Mouse (Mus musculus): ENCODE measurements around the gene Frmd6. TPM values are rescaled to one million over a fixed set of nuclear protein-coding genes. Genes with fewer than 3 reads are reported as not detected.
A peak's percentile ranks its signal among the peaks of the same experiment; 100 is the strongest.

The Frmd6 gene
- polyA plus RNA-seq, 1 experiment from 2014 or later: 6.8 TPM

DNA sequence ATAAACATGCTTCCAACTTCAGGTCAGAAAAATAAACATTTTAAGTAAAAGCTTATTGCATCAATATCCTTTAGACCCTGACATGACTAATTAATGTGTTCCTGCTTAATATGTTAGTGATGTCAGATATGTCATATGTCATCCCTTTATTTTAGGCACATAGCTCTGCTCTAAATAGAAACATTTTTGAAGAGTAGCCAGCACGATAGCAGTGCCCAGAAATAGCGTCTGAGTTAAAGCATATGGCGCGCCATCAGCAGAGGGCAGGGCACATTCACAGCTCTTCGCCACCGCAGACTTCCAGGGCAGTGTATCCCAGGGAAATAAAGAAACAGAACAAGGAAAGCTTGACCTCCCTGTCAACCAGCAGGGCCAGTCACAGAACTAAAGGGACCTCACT is 13.1 kb upstream of the Frmd6 start:
- Histone ChIP-seq H3K9ac (no peak overlapping the region), H3K27ac (no peak overlapping the region), H3K27me3 (no peaks in the 10 kb centered on the region), H3K4me2 (no peak overlapping the region), H3K36me3 (ENCODE audit: poor library complexity, severe bottlenecking) (no peaks in the 10 kb centered on the region), H3K4me1 (no peaks in the 10 kb centered on the region), H3K4me3 (no peak overlapping the region), H3K9me3 (replicated peaks) (no peaks in the 10 kb centered on the region)
- WGBS: 74% methylated on average over 6 of the region's 6 CpGs
- ATAC-seq: no peak

DNA sequence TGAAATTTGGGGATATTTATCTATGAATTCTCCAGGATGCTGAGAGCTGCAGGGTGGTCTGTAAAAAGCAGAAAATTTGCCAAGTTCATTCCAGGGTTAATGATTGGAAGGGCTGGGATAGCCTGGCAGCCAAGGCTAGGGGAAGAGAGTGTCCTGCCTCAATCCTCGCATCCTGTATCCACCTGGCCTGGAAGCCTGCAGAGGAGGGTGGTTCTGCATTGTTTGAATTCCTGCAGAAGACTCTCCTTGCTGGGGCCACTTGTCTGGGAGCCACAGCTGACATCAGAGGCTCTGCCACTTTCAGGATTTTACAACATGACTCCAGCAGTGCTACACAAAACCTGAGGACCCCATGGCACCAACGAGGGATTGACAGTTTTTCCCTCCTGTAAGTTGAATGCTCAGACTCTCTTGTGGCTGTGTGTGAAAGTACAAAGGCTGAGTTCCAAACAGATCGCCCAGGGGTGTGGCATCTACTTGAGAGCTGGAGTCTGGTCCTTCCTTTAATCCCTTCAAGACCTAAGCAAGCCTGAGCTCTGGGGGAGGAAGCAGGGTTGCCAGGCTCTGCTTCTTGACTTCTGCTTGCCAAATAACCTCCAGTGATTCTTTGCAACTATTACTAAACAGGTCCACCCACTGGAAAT is 12.4 kb upstream of the Frmd6 start:
- Histone ChIP-seq H3K9me3 (replicated peaks) (no peaks in the 10 kb centered on the region), H3K9ac (no peak overlapping the region), H3K27ac (no peak overlapping the region), H3K4me3 (no peak overlapping the region), H3K27me3 (no peaks in the 10 kb centered on the region), H3K36me3 (ENCODE audit: poor library complexity, severe bottlenecking) (no peaks in the 10 kb centered on the region), H3K4me1 (no peaks in the 10 kb centered on the region), H3K4me2 (no peak overlapping the region)
- no peak for ATAC-seq
- WGBS: 25% methylated on average over 3 of the region's 3 CpGs

GRCm38 (mm10) chr12:70816731-70817130 is 8.6 kb upstream of the Frmd6 start:
- no peak for ATAC-seq
- Histone ChIP-seq H3K27ac (no peak overlapping the region), H3K27me3 (no peaks in the 10 kb centered on the region), H3K4me2 (no peak overlapping the region), H3K4me3 (no peak overlapping the region), H3K9me3 (replicated peaks) (no peaks in the 10 kb centered on the region), H3K36me3 (ENCODE audit: poor library complexity, severe bottlenecking) (no peaks in the 10 kb centered on the region), H3K9ac (no peak overlapping the region), H3K4me1 (no peaks in the 10 kb centered on the region)
- 72% methylated on average over 2 of the region's 2 CpGs for WGBS

DNA sequence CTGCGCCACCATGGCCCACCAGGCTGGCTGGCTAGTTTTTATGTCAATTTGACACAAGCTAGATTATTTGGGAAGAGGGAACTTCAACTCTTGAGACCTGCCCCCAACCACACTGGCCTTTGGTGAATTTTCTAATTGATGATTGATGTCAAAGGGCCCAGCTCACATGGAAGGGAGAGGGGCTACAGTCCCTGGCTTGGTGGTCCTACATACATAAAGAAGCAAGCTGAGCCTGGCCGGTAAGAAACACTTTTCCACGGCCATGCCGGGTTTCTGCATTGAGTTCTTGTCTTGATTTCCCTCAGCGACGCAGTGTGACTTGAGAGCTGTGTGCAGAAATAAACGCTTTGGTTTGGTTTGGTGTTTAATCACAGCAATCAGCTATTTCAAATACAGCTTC is 1.3 kb upstream of the Frmd6 start:
- no peaks in the 10 kb centered on the region for H3K9me3 ChIP-seq (replicated peaks)
- no peaks in the 10 kb centered on the region for H3K36me3 ChIP-seq (ENCODE audit: poor library complexity, severe bottlenecking)
- no peak overlapping the region for H3K27ac ChIP-seq
- ATAC-seq: no peak
- no peak overlapping the region for H3K9ac ChIP-seq
- H3K4me3 ChIP-seq: 0 out of 2 replicates have a peak overlapping the region, but pooled peaks have one; percentile 53
- H3K4me2 ChIP-seq: peak overlapping the region; percentile 79; the same call in 1 of the 2 replicates
- WGBS: 60% methylated on average over 7 of the region's 7 CpGs
- no peaks in the 10 kb centered on the region for H3K27me3 ChIP-seq
- peaks cover 29% of the 10 kb centered on the region for H3K4me1 ChIP-seq

- peaks cover 32% of the 10 kb centered on the region for H3K4me1 ChIP-seq
- H3K9me3 ChIP-seq (replicated peaks): no peaks in the 10 kb centered on the region
- peak overlapping the region; percentile 79 for H3K4me2 ChIP-seq
- H3K9ac ChIP-seq: peak overlapping the region; percentile 70
- ATAC-seq: peak; percentile 71
- no peaks in the 10 kb centered on the region for H3K27me3 ChIP-seq
- peak overlapping the region; percentile 53 for H3K4me3 ChIP-seq
- under 1% methylated on average over 45 of the region's 55 CpGs for WGBS
- H3K27ac ChIP-seq: peak overlapping the region; percentile 83
- H3K36me3 ChIP-seq (ENCODE audit: poor library complexity, severe bottlenecking): no peaks in the 10 kb centered on the region
Measured at GRCm38 (mm10) chr12:70825651-70826317, 470 bp downstream of the Frmd6 start.

- 2% methylated on average over 19 of the region's 19 CpGs for WGBS
- Histone ChIP-seq H3K36me3 (ENCODE audit: poor library complexity, severe bottlenecking) (no peaks in the 10 kb centered on the region), H3K9ac (peak overlapping the region; percentile 70), H3K4me2 (peak overlapping the region; percentile 79), H3K27me3 (no peaks in the 10 kb centered on the region), H3K9me3 (replicated peaks) (no peaks in the 10 kb centered on the region), H3K4me1 (peaks cover 32% of the 10 kb centered on the region), H3K27ac (peak overlapping the region; percentile 83; the same call in 1 of the 2 replicates), H3K4me3 (peak overlapping the region; percentile 53)
- ATAC-seq: no peak
Measured at GRCm38 (mm10) chr12:70826318-70827072, 1.2 kb downstream of the Frmd6 start.

- H3K36me3 ChIP-seq (ENCODE audit: poor library complexity, severe bottlenecking): no peaks in the 10 kb centered on the region
- H3K4me1 ChIP-seq: peaks cover 32% of the 10 kb centered on the region
- WGBS: 23% methylated on average over 9 of the region's 9 CpGs
- H3K27me3 ChIP-seq: no peaks in the 10 kb centered on the region
- H3K4me3 ChIP-seq: peak overlapping the region; percentile 53
- no peak overlapping the region for H3K27ac ChIP-seq
- no peak for ATAC-seq
- peak overlapping the region; percentile 79 for H3K4me2 ChIP-seq
- no peak overlapping the region; the same call in 1 of the 2 replicates for H3K9ac ChIP-seq
- no peaks in the 10 kb centered on the region for H3K9me3 ChIP-seq (replicated peaks)
Measured at GRCm38 (mm10) chr12:70827187-70827900, 2.0 kb downstream of the Frmd6 start.

DNA sequence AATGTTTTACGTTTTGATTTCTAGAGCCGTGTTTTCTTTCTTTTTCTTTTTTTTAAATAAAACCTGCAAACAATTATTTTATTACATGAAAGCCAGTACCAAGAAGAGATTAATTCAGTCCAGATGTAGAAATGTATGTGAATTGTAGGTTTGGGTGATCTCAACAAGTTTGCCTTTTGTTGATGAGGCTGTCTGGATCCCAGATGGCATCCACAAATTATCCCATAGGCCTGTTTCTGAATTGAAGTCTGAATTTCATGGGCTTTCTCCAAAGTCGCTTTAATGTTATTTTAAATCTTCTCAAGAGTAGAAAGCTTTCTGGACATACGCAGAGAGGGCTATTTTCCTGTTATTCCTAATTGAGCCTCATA is 2.6 kb downstream of the Frmd6 start:
- Histone ChIP-seq H3K36me3 (ENCODE audit: poor library complexity, severe bottlenecking) (no peaks in the 10 kb centered on the region), H3K4me1 (peaks cover 32% of the 10 kb centered on the region), H3K27ac (no peak overlapping the region), H3K4me2 (no peak overlapping the region), H3K4me3 (no peak overlapping the region), H3K27me3 (no peaks in the 10 kb centered on the region), H3K9me3 (replicated peaks) (no peaks in the 10 kb centered on the region), H3K9ac (no peak overlapping the region)
- WGBS: 68% methylated on average over 4 of the region's 4 CpGs
- no peak for ATAC-seq

DNA sequence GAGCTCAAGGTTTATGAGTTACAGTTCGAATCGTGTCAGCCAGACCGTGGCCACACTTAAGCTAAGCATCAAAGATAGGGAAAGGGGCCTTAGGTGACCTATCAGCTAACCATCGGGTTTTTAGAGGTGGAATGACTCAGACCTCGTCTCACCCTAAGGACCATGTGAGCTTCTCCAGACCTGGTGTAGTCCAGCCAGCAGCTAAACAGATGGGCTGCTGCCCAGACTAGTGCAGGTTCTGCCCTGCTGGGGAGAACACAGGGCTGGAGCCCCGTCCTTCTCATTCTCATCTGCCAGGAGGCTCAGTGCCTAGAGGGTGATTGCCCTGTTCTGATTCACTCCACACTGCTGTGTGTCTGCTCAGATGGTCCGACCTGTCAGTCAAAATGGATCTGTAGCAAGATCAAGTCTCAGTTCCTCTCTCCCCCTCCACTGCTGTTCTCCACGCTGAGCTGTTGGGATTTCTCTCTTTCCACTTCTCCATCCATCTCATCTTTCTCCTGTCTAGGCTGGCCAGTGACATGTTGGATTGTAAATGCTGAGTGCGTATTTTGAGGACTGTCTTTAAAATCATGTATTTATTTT is 5.8 kb downstream of the Frmd6 start:
- no peak for ATAC-seq
- Histone ChIP-seq H3K4me2 (no peak overlapping the region), H3K27me3 (no peaks in the 10 kb centered on the region), H3K4me1 (peaks cover 24% of the 10 kb centered on the region), H3K9me3 (replicated peaks) (no peaks in the 10 kb centered on the region), H3K4me3 (no peak overlapping the region), H3K27ac (no peak overlapping the region), H3K9ac (no peak overlapping the region), H3K36me3 (ENCODE audit: poor library complexity, severe bottlenecking) (no peaks in the 10 kb centered on the region)
- 78% methylated on average over 9 of the region's 9 CpGs for WGBS

DNA sequence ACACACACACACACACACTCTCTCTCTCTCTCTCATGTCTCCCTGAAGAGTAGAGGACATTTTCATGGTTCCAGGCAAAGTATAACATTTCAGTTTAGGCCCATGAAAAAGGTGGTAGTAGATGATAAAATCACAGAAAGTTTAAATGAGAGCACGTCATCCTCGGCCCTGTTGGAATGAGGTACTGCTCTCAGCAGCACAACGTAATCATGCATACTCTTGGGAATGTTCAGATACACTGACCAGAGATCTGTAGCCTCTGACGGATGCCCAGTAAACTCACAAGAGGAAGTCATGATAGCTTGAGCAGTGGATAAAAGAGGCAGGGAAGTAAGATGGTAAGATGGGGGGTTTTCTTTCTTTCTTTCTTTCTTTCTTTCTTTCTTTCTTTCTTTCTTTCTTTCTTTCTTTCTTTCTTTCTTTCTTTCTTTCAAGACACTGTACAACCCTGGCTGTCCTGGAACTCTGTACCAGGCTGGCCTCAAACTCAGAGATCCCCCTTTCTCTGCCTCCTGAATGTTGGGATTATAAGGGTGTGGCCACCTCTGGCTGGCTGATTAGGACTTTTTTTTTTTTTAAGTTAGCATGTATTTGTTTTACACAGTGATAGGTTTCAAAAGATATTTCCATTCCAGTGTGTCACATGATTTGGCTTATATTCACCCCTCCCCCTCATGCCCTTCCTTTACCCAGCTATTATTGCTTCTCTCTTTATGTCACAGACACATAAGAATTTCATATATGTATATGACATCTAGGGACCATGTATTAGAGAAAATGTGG is 7.1 kb downstream of the Frmd6 start:
- no peak for ATAC-seq
- no peaks in the 10 kb centered on the region for H3K36me3 ChIP-seq (ENCODE audit: poor library complexity, severe bottlenecking)
- H3K4me2 ChIP-seq: no peak overlapping the region
- H3K27me3 ChIP-seq: no peaks in the 10 kb centered on the region
- no peak overlapping the region for H3K4me3 ChIP-seq
- peaks cover 11% of the 10 kb centered on the region for H3K4me1 ChIP-seq
- no peak overlapping the region for H3K9ac ChIP-seq
- no peak overlapping the region for H3K27ac ChIP-seq
- no peaks in the 10 kb centered on the region for H3K9me3 ChIP-seq (replicated peaks)
- WGBS: 83% methylated on average over 4 of the region's 4 CpGs

GRCm38 (mm10) chr12:70833050-70833449 is 7.7 kb downstream of the Frmd6 start:
- no peak overlapping the region for H3K27ac ChIP-seq
- no peak overlapping the region for H3K4me3 ChIP-seq
- no peaks in the 10 kb centered on the region for H3K9me3 ChIP-seq (replicated peaks)
- no peaks in the 10 kb centered on the region for H3K27me3 ChIP-seq
- no peak for ATAC-seq
- H3K4me2 ChIP-seq: no peak overlapping the region
- no peaks in the 10 kb centered on the region for H3K36me3 ChIP-seq (ENCODE audit: poor library complexity, severe bottlenecking)
- H3K9ac ChIP-seq: no peak overlapping the region
- 98% methylated on average over 3 of the region's 3 CpGs for WGBS
- H3K4me1 ChIP-seq: peaks cover 6% of the 10 kb centered on the region; the same call in 1 of the 2 replicates

Measured in forebrain, embryonic 13.5 days (tissue).